Mouse (Mus musculus): ENCODE results near the gene Sidt2.

The Sidt2 gene

DNA sequence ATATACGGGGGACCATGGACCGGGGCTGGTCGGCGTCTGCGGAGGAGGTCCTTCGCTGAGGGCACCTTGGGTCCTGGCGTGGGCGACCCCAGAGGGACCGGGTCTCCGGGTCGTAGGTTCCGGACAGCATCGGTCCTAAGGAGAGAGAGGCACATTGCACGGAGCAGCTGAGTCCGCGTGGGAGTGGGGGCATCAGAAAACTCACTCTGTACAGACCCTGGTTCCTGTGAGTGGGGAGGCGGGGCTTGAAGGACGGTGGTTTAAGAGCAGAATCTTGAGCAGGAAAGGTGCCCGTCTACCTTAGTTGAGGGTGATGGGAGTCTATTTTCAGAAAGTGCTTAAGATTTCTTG is 48.0 kb downstream of the Sidt2 start:
- DNase-seq = no peak

DNA sequence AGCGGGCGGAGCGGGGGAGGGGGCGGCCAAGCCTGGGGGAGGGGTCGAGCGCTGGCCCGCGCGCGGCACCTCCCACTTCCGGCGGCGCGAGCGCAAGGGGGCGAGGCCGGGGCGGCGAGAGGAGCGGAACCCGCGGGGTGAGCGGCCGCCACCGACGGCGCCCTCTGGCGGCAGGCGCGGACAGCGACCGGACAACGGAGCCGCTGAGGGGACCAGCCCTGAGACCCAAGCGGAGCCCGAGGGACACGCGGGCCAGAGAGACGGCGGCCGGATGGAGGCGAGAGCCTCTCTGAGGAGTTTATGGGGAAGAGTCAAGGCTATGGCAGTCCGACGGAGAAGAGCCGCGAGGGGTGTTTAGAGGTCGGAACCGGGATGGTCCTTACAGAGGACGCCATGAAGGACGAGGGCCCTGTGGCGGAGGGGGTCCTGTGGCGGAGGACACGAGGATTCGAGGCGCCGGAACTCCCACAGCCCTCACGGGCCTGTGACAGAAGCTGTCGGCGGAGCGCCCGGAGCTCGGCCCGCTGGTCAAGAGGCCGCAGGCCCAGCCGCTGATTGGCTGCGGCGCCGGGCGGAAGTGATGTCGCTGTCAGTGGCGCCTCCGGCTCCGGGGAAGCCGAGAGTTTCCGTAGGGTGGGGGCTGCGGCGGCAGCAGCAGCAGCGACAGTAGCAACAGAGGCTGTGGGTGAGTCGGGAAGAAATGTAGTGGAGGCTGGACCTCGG is 48.5 kb downstream of the Sidt2 start, which contains the start of the genes Pcsk7 and Rnf214:
TSS of gene Pcsk7 (plus strand) at position 143 of the 723 bp plus-strand sequence.
TSS of gene Rnf214 (minus strand) at position 557 of the 723 bp plus-strand sequence.
- peak; percentile 83 to 84 for DNase-seq

DNA sequence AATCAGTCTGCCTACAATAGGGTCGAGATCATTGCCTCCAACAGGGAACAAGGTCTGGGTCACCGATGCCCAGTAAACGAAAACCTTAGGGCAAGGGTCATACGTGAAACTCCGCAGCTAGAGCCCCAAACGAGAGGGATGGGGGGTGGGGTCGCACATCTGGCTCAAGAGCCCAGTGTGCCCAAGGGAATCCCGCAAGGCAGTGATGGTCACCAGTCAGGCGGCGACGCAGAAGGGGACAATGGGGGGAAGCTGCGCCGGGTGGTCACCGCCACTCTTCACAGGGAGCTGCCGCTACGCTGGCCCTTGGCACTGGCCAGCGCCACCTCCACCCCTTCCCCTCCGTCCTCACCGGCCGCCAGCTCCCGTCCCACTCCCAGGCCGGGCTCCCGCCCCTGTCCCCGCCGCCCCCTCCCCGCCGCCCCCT is 49.2 kb downstream of the Sidt2 start:
- DNase-seq = peak in 1 of 2 experiments; percentile 49

GRCm38 (mm10) chr9:45905196-45905595 is 49.9 kb downstream of the Sidt2 start:
- DNase-seq = no peak

GRCm38 (mm10) chr9:45893681-45894080 is 61.4 kb downstream of the Sidt2 start:
- no peak for DNase-seq

All from thymus, adult 18-20 months (tissue).